Mouse (Mus musculus) frontal cortex, adult (tissue): ENCODE results near the gene Zmynd8.
A peak's percentile ranks its signal among the peaks of the same experiment; 100 is the strongest.

Source experiments
- ATAC-seq: cut with Nextera tagmentation; 2 replicates; pipeline ENCODE4 v1.9.2; 2017; ENCODE audit warnings: mild to moderate bottlenecking, moderate library complexity, mixed read lengths; ENCODE audit not compliant: low TSS enrichment

Gene Zmynd8

DNA sequence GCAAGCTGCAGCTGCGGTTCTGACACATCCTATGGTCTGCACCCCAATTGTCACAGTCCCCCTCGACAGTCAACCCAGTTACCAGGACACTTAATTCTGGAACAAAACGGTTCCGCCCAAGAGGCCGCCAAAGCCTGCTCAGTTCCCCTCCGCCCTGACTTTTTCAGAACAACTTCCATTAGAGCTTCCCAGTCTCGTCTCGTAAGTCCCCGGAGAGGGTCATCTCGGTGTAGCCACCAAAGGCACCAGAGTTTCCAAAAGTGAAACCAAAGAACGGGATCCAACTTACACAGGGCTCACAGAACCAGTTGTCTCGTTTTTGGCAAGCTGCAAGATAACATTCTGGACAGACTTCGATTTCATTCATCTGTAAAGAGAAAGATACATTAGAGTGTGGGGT, 64.2 kb downstream of the Zmynd8 start:
- ATAC-seq: no peak

DNA sequence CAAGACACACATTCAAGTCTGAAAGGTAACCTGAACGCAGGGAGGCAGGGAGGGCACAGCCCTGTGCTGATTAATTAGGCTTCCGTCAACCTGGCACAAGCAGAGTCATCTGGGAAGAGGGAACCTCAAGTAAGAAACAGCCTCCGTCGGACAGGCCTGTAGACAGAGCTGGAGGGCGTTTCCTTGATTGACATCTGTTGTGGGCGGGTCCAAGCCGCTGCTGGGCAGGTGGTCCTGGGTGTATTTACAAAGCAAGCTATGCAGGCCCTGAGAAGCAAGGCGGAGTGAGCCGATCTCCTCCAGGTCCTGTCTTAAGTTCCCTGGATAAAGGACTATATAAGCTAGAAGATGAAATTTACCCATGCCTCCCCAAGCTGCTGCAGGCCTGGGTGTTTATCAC, 65.3 kb downstream of the Zmynd8 start:
- no peak for ATAC-seq

DNA sequence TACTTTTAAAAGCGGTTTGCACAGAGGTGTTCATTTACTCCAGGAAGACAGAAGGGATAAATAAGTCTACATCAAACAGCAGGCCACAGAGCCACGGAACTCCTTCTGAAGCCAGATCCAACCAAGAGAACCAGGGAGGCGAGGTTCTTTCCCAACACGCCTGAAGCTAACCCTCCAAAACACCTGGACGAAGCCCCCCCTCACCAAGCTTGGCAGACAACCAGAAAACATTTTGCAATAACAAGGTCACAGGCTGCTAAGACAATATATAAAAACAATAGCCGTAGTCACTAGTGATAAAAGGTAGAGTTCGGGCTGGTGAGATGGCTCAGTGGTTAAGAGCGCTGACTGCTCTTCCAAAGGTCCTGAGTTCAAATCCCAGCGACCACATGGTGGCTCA, 66.1 kb downstream of the Zmynd8 start:
- ATAC-seq: no peak

DNA sequence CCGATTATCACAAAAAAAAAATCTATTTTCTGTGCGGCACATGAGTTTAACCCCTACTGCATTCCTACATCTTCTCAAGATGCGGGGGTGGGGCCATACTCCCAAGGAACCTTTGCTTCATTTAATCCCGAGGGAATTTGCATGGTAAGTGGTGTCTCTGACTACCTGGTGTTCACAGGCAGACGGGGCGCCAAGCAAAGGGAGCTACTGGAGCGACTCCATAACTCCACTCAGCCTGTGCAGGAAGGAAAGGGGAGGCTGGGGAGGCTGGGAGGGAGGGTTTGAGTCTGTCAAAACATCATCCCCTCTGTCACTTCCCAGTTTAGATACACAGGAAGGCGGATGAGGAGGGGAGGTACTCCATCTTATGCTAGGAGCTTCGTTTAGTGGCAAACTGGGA, 66.5 kb downstream of the Zmynd8 start:
- peak; percentile 33; the same call in 1 of the 2 replicates for ATAC-seq

DNA sequence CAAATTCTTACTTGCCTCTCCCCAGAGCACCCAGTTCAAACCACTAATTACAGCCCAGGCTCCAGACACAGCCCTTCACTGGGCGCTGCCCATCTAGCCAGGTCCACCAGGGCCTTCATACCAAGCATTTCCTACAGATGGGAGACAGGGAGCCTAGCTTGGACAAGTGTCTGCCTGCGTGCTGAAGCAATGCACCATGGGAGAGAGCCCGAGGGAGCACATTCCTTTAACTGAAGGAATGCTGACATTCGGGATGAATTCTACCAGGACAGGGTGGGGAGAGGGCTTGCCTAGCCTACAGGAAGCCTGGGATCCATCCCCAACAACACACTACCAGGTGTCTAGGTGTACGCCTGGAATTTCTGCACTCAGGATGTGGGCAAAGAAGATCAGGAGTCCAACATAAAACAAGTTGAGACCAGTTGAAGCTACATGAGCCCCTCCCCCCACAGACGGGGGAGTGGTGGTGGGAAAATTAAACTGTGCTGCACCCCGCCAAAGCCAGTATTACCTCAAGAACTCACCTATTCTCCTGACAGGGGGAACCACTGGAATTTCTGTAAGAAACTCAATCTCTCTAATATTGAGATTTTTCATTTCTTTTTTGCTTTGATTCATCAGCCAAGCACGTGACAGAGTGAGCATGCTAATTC, 67.1 kb downstream of the Zmynd8 start:
- ATAC-seq: no peak

DNA sequence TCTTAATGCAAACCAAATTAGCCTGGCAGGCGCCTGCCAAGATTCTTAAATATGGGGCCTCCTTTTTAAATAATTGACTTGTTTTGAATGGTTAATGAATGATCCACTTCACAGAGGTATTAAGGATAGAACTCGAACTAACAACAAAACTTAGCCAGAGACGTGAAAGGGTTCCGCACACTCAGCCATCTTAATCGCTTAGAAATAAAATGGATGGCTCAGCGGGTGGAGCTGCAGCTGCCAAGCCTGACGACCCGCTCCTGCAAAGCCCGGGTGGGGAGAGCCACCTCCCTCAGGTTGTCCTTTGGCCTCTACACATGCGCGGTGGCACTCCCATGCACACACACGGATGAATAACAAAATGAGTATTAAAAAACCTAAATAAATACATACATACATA, 70.0 kb downstream of the Zmynd8 start:
- ATAC-seq: no peak

DNA sequence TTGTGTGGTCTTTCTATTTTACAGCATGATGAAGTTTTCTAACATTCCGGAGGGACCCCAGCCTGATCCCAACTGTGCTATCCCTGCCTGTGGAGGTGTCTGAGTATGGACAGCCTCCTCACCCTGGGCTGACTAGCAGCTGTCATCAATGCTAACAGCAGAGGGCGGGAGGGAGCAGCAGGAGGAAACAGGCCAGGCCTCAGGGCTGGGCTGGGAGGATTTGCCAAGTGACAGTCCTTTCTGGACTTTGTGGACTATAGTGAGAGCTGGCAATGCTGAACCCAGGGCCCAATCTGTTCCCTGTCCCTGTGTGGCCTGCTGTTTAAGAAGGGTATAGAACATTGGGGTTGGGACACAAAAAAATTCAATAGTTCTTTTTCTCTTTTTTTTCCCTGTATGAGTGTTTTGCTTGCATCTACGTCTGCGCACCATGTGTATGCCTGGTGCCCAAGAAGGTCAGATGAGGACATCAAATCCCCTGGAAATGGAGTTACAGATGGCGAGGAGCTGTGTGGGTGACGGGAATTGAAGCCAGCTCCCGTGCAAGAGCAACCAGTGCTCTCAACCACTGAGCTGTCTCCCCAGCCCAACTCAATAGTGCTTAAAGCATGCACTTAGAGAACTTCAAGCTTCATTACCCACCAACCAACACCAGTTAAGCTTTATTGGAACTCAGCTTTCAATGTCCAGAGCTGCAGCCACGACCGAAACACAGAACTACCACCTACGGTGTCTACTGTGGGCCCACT, 72.7 kb downstream of the Zmynd8 start:
- peak; percentile 64 for ATAC-seq

DNA sequence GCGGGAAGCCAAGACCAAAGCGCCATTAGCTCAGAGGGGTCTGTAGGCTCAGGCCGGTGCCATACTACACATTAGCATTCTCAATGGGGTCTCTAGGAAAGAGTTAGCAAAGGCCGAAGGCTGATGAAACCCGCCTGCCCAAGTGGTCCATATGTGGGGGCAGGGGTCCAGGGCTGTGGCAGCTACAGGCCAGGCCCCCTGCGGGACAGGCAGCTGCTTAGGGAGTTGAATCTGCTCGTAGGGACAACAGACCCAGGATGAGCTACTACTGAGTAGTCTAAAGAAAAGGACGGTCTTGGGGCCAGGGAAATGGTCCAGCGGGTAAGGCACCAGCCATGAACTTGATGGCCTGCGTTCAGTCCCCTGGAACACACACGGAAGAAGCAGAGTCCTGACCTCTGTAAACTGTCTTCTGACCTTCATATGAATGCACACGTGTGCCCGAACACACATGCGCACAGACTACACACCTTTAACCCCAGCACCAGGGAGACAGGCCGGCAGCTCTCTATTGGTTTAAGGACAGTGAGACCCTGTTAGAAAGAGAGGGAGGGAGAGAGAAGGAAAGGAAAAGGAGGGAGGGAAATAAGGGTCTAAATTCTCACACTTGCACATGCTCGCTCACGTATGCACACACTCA, 73.4 kb downstream of the Zmynd8 start:
- no peak for ATAC-seq

DNA sequence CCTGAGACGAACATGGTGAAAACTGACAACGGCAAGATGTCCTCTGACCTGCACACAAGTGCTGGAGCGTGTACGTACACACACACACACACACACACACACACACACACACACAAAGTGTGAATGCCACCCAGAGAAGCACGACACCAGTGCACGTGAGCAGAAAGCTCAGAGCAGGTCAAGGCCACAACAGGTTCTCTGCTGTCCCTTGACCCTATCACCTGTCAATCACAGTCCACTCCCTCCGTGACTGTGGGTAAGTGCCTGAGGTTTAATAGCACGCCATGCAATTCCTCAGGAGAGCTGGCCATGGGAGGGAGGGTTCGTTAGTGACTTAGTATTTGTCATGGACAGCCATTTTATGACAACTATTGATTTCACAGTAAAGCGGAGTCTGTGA, 74.0 kb downstream of the Zmynd8 start:
- ATAC-seq: no peak

DNA sequence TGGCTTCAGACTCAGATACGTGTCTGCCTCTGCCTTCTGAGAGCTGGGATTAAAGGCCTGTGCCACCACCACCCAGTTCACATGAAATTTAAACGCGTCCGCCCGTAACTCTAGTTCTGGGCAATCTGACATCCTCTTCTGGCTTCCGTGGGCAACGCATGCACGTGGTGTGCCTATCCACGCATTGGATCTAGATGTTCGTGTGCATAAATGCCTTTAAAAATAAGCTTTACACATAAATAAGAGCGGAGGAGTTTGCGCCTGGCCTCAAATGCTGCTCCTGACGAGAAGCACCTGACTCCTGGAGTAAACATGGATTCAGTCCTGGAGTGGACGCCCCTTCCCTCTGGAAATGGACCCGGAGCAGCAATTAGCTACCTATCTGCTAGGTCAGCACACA, 76.3 kb downstream of the Zmynd8 start:
- ATAC-seq: no peak

DNA sequence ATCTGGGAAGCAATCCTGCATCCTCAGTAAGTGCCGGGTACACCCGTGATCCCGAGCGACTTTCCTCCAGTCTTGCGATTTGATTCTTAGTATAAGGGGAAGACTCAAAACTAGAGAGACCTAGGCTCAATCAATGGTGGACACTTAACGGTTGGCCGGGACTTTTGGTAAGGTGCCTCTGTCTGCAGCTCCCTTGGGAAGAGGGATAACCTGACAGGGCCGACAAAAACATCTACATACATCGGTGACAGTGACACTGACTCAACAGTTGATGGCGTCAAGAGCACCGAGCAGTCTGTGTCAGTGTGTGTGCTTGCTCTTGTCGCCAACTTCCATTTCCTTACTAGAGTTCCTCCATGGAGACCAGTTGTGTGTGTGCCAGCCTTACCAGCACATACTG, 77.1 kb downstream of the Zmynd8 start:
- ATAC-seq: no peak

DNA sequence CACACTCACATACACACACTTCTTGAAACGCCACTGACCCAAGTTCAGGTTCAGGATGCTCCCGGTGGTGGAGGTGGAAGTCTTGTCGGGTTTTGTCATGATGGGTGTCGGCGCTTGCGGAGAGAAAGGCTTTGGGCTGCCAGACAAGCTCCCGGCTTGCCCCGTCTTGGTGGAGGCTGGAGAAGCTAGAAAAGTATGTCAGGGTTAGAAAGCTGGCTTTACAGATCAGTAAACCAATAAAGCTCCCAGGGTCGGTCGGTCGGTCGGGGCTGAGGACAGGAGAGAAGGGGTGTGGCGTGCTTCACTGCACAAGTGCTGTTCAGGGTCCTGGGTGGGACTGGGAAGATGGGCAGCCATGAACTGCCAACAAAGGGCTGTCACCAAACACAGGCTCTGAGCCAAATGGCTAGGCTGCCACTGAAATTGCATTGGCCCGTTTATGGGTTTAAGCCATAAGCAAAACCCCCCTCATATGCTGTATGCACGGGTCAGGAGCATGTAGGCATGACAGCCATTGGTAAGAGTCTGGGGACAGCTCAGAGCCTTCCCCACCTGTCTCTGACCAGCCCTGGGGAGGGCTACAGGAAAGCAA, 78.2 kb downstream of the Zmynd8 start:
- ATAC-seq: no peak

DNA sequence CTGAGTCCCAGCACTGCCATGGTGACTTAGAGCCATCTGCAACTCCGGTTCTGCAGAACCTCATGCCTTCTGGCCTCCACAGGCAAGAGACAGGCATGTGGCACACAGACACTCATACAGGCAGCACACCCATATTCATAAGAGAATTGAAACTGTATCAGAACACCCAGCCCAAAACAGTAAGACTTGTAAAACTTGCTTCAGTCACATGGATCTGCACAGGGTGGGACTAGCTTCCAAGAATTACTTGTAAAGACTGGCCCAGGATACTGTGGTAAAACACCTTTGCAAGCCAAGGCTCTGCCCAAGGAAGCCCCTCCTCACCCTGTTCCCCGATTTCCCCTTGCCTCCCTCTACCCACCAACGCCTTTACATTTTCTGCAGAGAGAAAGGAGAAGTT, 78.7 kb downstream of the Zmynd8 start:
- ATAC-seq: no peak

DNA sequence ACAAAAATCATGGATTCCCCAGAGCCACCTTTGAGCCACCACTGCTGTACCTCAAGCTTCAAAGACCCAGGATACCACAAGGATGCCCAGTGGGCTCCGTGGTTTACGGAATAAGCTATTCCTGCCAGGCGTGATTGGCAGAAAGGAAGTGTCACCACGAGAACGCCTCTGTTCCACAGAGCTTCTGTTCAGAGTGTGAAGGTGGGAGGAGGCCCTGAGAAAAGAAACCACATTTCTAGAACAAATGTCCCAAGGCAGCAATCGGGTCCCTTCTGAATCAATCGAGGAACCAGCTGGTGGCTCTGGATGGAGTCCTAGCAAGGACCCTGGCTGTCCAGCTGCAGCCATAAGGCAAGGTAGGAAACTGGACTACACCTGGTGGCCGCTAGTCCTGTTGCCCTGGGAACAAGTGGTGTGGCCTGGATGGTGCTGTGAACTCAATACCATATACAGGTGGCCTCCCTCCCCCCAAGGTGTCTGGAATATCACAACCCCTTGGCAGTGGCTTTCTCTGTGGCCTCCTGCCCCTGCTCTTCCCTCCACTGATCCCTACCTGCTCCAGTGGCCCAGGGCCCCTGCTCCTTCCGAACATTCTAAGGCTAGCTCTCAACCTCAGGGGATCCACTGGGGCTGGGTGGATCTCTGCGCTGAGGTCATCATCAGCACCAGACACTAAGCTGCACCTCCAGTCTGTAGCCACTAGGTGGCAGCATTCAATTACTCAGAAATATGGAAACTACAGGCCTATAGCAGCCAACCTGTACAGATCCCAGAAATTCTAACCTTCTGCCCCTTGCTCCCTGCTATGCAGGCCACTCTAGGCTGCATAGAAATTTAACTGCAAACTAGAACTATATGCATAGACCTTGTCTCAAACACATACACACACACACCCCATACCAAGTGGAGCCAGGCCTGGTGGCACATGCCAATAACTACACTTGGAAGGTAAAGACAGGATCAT, 79.5 kb downstream of the Zmynd8 start:
- peak; percentile 62 for ATAC-seq

DNA sequence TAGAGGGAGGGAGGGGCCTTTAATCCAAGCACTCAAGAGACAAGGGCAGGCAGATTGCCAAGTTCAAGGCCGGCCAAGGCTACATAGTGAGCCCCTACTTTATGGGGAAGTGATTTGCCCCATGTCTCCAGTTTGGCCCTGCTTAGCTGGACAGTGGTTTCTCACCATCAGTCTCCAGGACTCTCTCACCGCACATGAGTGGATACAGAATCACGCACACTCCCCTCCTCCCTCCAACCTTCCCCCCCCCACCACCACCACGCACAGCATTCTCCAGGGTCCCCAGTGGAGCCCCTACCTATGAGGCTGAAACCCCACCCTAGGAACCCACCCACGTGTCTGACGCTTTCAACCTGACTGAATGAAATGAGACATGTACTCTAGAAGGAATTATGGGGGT, 80.2 kb downstream of the Zmynd8 start:
- ATAC-seq: no peak

DNA sequence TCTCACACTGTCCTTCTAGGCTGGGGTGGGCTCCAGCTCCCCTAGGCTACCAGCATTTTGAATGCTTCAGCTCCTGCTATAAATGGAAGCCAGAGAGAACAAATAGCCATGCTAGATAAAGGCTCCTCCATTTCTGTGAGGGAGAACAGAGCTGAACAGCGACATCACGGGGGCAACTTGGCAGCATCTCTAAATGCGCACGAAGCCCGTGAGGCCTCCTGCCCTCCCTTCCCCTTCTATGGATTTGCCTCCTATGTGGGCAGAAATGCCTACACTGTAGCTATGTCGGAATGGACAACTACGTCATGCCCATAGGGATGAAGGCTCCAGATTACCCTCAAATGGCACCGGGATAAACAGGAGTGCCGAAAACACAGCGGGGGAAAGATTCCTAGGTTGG, 81.4 kb downstream of the Zmynd8 start:
- peak; percentile 11; the same call in 1 of the 2 replicates for ATAC-seq

DNA sequence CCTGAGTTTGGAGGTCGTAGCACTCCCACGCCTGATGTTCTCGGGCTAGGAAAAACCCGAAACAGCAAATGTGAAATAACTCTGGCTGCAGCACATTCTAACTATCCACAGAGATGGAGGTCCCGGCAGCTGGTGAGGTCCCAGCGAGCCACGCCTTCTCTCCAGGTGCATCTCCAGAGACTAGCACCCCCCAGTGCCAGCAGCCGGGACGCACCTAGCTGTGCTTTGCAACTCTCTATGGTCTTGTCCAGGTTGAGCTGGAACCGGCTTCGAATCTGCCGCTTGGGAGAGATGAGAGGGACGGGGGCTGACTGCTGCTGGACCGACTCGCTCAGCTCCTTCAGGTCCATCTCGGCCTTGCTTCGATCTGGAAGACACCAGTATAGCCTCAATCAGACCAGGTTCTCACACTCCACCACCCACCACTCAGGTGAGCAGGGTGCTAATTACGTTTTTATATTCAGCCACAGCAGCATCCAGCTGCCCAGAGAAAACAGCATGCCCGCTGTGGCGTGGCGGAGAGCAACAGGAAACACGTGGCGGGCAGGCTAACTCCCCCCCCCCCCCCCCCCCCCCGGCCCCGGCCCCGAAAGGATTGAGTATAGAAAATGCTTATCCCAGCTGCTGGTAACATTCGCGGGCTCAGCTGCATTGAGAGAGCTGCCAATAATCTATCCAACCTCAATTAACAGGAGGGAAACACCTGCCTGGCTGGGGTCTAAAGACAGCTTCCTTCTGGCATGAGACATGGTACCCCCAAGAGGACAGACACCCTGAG, 83.5 kb downstream of the Zmynd8 start:
- no peak for ATAC-seq

DNA sequence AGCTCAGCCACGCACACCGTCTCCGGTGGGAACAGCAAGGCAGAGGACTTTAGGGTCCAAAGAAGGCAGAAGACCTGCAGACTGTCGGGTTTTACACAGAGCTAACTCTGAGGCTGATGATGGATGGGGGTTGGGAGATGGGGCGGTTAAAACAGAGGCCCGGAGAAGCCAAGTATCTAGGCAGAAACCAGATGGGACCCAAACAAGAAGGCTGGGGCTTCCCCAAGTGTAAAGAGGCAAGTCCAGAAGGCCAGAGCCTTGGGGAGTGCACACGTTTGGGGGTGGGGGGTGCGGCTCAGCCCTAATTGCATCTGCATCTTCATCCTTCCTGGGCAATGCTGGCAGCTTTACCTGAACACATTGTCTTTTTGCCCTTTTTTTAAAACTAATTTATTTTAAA, 85.9 kb downstream of the Zmynd8 start:
- no peak for ATAC-seq

DNA sequence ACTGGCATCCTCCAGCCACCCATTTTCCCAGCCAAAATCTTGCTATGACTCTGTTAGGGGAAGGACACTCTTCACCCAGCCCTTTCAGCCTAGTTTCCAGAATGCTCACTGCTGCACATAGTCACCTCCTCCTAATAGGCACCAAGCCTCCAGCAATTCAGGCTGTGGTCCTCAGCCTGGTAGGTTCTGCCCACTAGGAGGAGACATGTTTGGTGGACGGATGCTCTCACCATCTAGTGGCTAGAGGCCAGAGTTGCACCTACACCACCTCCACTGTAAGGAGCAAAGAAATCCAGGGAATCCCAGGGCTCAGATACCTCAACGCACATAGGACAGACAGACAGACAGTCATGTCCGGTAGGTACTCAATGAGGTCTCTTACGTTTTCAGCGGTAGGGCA, 87.3 kb downstream of the Zmynd8 start:
- peak; percentile 60 for ATAC-seq

DNA sequence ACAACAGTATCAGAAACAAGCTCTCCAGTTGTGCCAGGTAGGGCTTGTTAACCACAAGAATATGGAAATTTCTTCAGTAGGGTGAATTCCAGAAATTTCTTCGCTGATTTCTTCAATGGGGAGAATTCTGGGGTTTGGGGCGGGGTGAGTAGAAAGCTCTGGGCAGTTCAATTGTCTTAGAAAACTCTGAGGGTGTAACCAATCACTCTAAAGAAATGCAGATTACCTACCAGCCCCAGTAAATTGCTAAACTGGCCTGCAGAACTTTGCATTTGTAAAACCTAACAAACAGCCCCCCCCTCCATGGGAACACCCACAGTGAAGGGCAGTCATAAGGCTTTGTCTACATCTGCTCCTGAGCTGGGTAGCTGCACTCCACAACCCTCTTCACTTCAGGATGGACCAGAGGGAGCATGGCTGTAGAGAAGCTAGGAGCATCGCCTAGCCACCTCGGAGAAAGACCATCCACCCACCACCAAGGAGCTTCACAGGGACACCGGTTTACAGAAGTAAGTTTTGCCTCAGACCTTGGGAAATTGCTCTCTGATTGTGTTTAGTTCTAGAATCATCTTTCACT, 88.8 kb downstream of the Zmynd8 start:
- no peak for ATAC-seq
